Mouse (Mus musculus): ENCODE results near the gene Hist1h4a. TPM values are rescaled to one million over a fixed set of nuclear protein-coding genes. Genes with fewer than 3 reads are reported as not detected.
A peak's percentile ranks its signal among the peaks of the same experiment; 100 is the strongest.

Gene Hist1h4a
- polyA plus RNA-seq, 1 experiment from 2014 or later, result 0.60 TPM

GRCm38 (mm10) chr13:23738677-23739068, 22.4 kb downstream of the Hist1h4a start, which contains the start of gene Hist1h1c:
TSS of gene Hist1h1c (plus strand) at chr13:23738808.
- Histone ChIP-seq H3K4me3 (ENCODE audit: low read length) (peak within 1 kb of the TSS; percentile 61), H3K9me3 (ENCODE audit: control insufficient read depth, low read length) (no peaks in the 10 kb centered on the region), H3K4me1 (ENCODE audit: control insufficient read depth, insufficient read depth, low read length) (peaks cover 5% of the 10 kb centered on the region; the same call in 1 of the 2 replicates), H3K36me3 (ENCODE audit: control insufficient read depth, insufficient read depth, low read length) (no peaks in the 10 kb centered on the region), H3K27me3 (replicated peaks; ENCODE audit: control insufficient read depth, insufficient read depth, low read length) (no peaks in the 10 kb centered on the region), H3K4me2 (ENCODE audit: low read depth, low read length) (peak within 1 kb of the TSS; percentile 91), H3K27ac (ENCODE audit: low read length) (peak within 1 kb of the TSS; percentile 99), H3K9ac (ENCODE audit: low read depth, low read length) (peak within 1 kb of the TSS; percentile 94)
- under 1% methylated on average over 27 of the region's 38 CpGs for WGBS
- peak; percentile 88 for ATAC-seq

DNA sequence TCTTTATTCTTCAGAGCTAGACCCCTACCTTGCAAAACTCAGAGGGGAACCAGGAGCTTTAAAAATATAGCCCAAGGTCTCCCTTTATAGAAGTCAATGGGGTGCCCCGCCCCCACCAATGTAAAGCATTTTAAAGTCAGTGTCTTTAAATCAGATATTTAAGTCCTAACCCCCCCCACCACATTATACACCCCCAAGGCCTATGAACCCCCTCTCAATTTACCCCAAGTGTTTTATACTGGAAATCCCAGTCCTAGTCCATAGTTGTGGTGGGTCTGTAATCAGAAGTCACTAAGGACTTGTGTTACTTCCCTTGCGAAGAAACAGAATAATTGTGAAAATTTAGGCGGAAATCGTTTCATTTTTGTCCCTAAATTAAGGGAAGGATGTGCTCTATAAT, 23.0 kb downstream of the Hist1h4a start:
- no peaks in the 10 kb centered on the region for H3K27me3 ChIP-seq (replicated peaks; ENCODE audit: control insufficient read depth, insufficient read depth, low read length)
- H3K36me3 ChIP-seq (ENCODE audit: control insufficient read depth, insufficient read depth, low read length), result no peaks in the 10 kb centered on the region
- 22% methylated on average over 4 of the region's 4 CpGs for WGBS
- peak overlapping the region; percentile 94 for H3K9ac ChIP-seq (ENCODE audit: low read depth, low read length)
- H3K9me3 ChIP-seq (ENCODE audit: control insufficient read depth, low read length), result no peaks in the 10 kb centered on the region
- H3K27ac ChIP-seq (ENCODE audit: low read length), result peak overlapping the region; percentile 99
- H3K4me1 ChIP-seq (ENCODE audit: control insufficient read depth, insufficient read depth, low read length), result peaks cover 5% of the 10 kb centered on the region; the same call in 1 of the 2 replicates
- peak overlapping the region; percentile 91; the same call in 1 of the 2 replicates for H3K4me2 ChIP-seq (ENCODE audit: low read depth, low read length)
- no peak for ATAC-seq
- peak overlapping the region; percentile 61 for H3K4me3 ChIP-seq (ENCODE audit: low read length)

DNA sequence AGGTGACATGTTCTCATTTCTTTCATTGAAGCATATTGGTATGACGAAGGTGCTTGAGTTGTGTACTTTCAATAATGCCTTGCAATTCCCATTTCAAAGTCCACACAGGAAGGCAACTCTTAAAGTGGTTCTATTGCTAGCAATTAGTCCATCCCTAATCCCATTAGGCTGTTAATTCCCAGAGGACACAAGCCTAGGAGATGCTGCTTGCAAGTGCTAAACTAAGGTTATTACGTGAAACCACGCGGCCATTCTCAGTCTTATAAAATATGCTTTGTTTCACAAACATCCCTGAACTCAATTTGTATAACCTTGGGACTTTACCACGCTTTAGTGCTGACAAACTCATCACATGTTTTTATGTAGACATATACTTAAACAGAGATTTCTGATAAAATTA, 23.9 kb downstream of the Hist1h4a start:
- Histone ChIP-seq H3K27ac (ENCODE audit: low read length) (no peak overlapping the region), H3K36me3 (ENCODE audit: control insufficient read depth, insufficient read depth, low read length) (no peaks in the 10 kb centered on the region), H3K4me2 (ENCODE audit: low read depth, low read length) (no peak overlapping the region), H3K9ac (ENCODE audit: low read depth, low read length) (no peak overlapping the region), H3K9me3 (ENCODE audit: control insufficient read depth, low read length) (no peaks in the 10 kb centered on the region), H3K4me3 (ENCODE audit: low read length) (no peak overlapping the region), H3K4me1 (ENCODE audit: control insufficient read depth, insufficient read depth, low read length) (peaks cover 5% of the 10 kb centered on the region; the same call in 1 of the 2 replicates), H3K27me3 (replicated peaks; ENCODE audit: control insufficient read depth, insufficient read depth, low read length) (no peaks in the 10 kb centered on the region)
- 87% methylated on average over 5 of the region's 5 CpGs for WGBS
- ATAC-seq, result no peak

DNA sequence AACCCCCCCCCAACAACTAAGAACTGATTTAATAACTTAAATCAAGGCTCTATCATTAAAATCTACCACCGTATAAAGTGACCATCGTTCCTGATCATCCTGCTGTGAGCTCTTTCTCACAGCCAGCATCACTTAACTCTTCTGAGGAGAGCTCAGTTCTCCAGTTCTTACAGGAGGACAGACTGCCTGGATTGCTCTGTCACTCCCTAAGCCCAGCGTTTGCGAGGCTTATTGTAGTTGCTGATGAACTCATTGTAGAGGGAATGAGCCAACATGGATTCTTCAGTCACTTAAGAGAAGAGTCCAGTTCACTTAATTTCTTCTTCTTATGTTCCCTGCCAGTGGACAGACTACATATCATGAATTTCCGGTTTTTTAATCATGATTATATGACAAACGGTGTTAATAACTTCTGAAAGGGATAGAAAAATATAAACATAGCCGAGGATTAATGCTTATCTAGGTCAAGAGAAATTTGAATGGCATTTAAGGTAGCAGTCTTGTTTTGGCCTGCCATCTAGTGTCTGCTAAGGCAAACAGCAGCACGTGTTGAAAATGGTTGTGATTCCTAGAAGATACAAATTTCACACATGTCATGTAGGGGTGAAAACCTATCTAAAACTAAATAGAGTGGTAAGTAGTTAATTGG, 28.8 kb downstream of the Hist1h4a start:
- Histone ChIP-seq H3K27me3 (replicated peaks; ENCODE audit: control insufficient read depth, insufficient read depth, low read length) (no peaks in the 10 kb centered on the region), H3K9ac (ENCODE audit: low read depth, low read length) (no peak overlapping the region), H3K27ac (ENCODE audit: low read length) (no peak overlapping the region), H3K4me2 (ENCODE audit: low read depth, low read length) (no peak overlapping the region), H3K4me3 (ENCODE audit: low read length) (no peak overlapping the region), H3K9me3 (ENCODE audit: control insufficient read depth, low read length) (no peaks in the 10 kb centered on the region), H3K36me3 (ENCODE audit: control insufficient read depth, insufficient read depth, low read length) (no peaks in the 10 kb centered on the region), H3K4me1 (ENCODE audit: control insufficient read depth, insufficient read depth, low read length) (no peaks in the 10 kb centered on the region)
- ATAC-seq, result no peak
- WGBS, result 23% methylated on average over 8 of the region's 8 CpGs

DNA sequence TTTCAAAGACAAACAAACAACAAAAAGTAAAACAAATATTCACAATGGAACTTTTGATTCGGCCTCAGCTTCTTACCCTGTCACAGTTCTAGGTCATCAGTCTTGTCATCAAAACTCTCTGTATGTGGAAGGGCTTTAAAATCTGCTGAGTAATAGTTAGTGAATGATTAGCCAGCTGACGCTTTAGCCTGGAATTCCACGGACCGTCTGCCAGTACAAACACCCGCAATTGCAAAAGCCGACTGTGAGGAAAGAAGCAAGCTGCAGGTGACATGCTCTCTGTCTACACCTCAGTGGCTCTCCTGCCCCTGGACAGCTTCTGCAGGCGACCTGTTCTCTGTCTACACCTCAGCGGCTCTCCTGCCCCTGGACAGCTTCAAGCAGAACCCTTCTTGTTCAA, 30.6 kb downstream of the Hist1h4a start:
- no peak overlapping the region for H3K27ac ChIP-seq (ENCODE audit: low read length)
- no peak overlapping the region for H3K4me3 ChIP-seq (ENCODE audit: low read length)
- no peaks in the 10 kb centered on the region for H3K9me3 ChIP-seq (ENCODE audit: control insufficient read depth, low read length)
- H3K9ac ChIP-seq (ENCODE audit: low read depth, low read length), result no peak overlapping the region
- no peaks in the 10 kb centered on the region for H3K27me3 ChIP-seq (replicated peaks; ENCODE audit: control insufficient read depth, insufficient read depth, low read length)
- peak overlapping the region; percentile 27; the same call in 1 of the 2 replicates for H3K4me2 ChIP-seq (ENCODE audit: low read depth, low read length)
- H3K4me1 ChIP-seq (ENCODE audit: control insufficient read depth, insufficient read depth, low read length), result no peaks in the 10 kb centered on the region
- WGBS, result 31% methylated on average over 8 of the region's 8 CpGs
- no peaks in the 10 kb centered on the region for H3K36me3 ChIP-seq (ENCODE audit: control insufficient read depth, insufficient read depth, low read length)
- peak; percentile 91 for ATAC-seq

- WGBS, result 90% methylated on average over 5 of the region's 5 CpGs
These were observed 31.3 kb downstream of the Hist1h4a start for GRCm38 (mm10) chr13:23729706-23730105.

GRCm38 (mm10) chr13:23729192-23729525, 31.9 kb downstream of the Hist1h4a start:
- H3K27ac ChIP-seq (ENCODE audit: low read length), result no peak overlapping the region
- H3K4me1 ChIP-seq (ENCODE audit: control insufficient read depth, insufficient read depth, low read length), result no peaks in the 10 kb centered on the region
- no peak overlapping the region for H3K9ac ChIP-seq (ENCODE audit: low read depth, low read length)
- H3K4me3 ChIP-seq (ENCODE audit: low read length), result no peak overlapping the region
- no peaks in the 10 kb centered on the region for H3K27me3 ChIP-seq (replicated peaks; ENCODE audit: control insufficient read depth, insufficient read depth, low read length)
- H3K36me3 ChIP-seq (ENCODE audit: control insufficient read depth, insufficient read depth, low read length), result no peaks in the 10 kb centered on the region
- H3K4me2 ChIP-seq (ENCODE audit: low read depth, low read length), result no peak overlapping the region
- no peak for ATAC-seq
- H3K9me3 ChIP-seq (ENCODE audit: control insufficient read depth, low read length), result no peaks in the 10 kb centered on the region
- WGBS, result 89% methylated on average over 9 of the region's 9 CpGs

More at GRCm38 (mm10) chr13:23729706-23730105, 31.3 kb downstream of the Hist1h4a start:
- no peak overlapping the region for H3K9ac ChIP-seq (ENCODE audit: low read depth, low read length)
- H3K9me3 ChIP-seq (ENCODE audit: control insufficient read depth, low read length), result no peaks in the 10 kb centered on the region
- ATAC-seq, result no peak
- no peak overlapping the region for H3K27ac ChIP-seq (ENCODE audit: low read length)
- H3K27me3 ChIP-seq (replicated peaks; ENCODE audit: control insufficient read depth, insufficient read depth, low read length), result no peaks in the 10 kb centered on the region
- no peaks in the 10 kb centered on the region for H3K36me3 ChIP-seq (ENCODE audit: control insufficient read depth, insufficient read depth, low read length)
- H3K4me1 ChIP-seq (ENCODE audit: control insufficient read depth, insufficient read depth, low read length), result no peaks in the 10 kb centered on the region
- no peak overlapping the region for H3K4me2 ChIP-seq (ENCODE audit: low read depth, low read length)
- no peak overlapping the region for H3K4me3 ChIP-seq (ENCODE audit: low read length)

DNA sequence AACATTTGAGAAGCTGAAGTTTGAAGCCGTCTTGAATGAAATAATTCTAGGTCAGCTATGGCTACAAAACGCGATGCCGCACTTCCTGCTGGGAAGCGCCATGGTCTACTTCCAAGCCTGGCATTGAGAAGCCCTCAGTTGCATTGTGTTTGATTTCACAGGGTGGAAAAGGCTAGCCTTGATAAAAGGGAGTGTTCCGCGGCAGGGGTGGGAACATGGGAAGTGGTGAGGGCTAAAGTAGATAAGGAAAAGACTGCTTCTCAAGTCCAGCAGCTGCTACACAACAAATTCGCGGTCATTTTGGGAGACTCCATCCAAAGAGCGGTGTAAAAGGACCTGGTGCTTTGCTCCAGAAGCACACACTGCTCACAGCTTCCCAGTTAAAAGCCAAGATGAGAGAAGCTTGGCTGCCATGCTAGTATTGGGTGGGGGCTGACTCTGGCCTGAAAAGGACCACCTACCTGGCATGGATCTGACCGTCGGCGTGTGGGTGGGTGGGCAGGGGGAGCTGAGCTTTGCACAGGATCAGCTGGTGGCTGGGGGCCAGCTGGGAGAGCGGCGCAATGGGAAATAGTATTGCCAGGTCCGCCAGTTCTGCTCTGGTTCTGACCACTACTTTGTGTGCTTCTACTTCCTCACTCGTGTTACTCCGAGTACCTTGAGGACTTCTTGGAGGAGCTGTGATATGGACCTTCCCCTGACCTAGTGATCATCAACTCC, 32.4 kb downstream of the Hist1h4a start:
- no peaks in the 10 kb centered on the region for H3K9me3 ChIP-seq (ENCODE audit: control insufficient read depth, low read length)
- no peak overlapping the region for H3K9ac ChIP-seq (ENCODE audit: low read depth, low read length)
- H3K4me2 ChIP-seq (ENCODE audit: low read depth, low read length), result no peak overlapping the region
- H3K4me1 ChIP-seq (ENCODE audit: control insufficient read depth, insufficient read depth, low read length), result no peaks in the 10 kb centered on the region
- H3K36me3 ChIP-seq (ENCODE audit: control insufficient read depth, insufficient read depth, low read length), result no peaks in the 10 kb centered on the region
- H3K27me3 ChIP-seq (replicated peaks; ENCODE audit: control insufficient read depth, insufficient read depth, low read length), result no peaks in the 10 kb centered on the region
- H3K27ac ChIP-seq (ENCODE audit: low read length), result no peak overlapping the region
- H3K4me3 ChIP-seq (ENCODE audit: low read length), result no peak overlapping the region
- 88% methylated on average over 18 of the region's 18 CpGs for WGBS
- no peak for ATAC-seq

- Histone ChIP-seq H3K4me3 (ENCODE audit: low read length) (no peak overlapping the region), H3K4me1 (ENCODE audit: control insufficient read depth, insufficient read depth, low read length) (no peaks in the 10 kb centered on the region), H3K4me2 (ENCODE audit: low read depth, low read length) (no peak overlapping the region), H3K9me3 (ENCODE audit: control insufficient read depth, low read length) (no peaks in the 10 kb centered on the region), H3K36me3 (ENCODE audit: control insufficient read depth, insufficient read depth, low read length) (no peaks in the 10 kb centered on the region), H3K27ac (ENCODE audit: low read length) (no peak overlapping the region), H3K27me3 (replicated peaks; ENCODE audit: control insufficient read depth, insufficient read depth, low read length) (no peaks in the 10 kb centered on the region), H3K9ac (ENCODE audit: low read depth, low read length) (no peak overlapping the region)
- no CpG with 5 or more reads among the region's 1 CpGs for WGBS
- ATAC-seq, result no peak
These were observed 35.8 kb downstream of the Hist1h4a start for GRCm38 (mm10) chr13:23725213-23725612.

All from intestine, embryonic 16.5 days (tissue).